Mouse (Mus musculus) thymus, adult 2 months (tissue): Measurements from ENCODE around the gene Ebf1.

Experiments used
- CTCF ChIP-seq: fragments of 200-500 bp; IDR thresholded peaks from 2 replicates; pipeline ENCODE4 v1.5.1; 2012; ENCODE audit warnings: mild to moderate bottlenecking, control low read depth, low read length, moderate library complexity, borderline replicate concordance; ENCODE audit not compliant: control insufficient read depth, poor library complexity, insufficient read depth; ENCODE audit errors: extremely low read depth
- POLR2A ChIP-seq: fragments of 200-500 bp; IDR thresholded peaks from 2 replicates; pipeline ENCODE4 v1.6.1; 2012; ENCODE audit warnings: mild to moderate bottlenecking, low read length, control low read depth, moderate library complexity; ENCODE audit not compliant: control insufficient read depth, poor library complexity, insufficient read depth; ENCODE audit errors: extremely low read depth

- TF ChIP-seq POLR2A (no peak), CTCF (no peak)
Observed at GRCm38 (mm10) chr11:44815991-44816390, 198.9 kb downstream of the Ebf1 start.
